Mouse (Mus musculus) heart, postnatal 36 days (tissue): ENCODE data around the gene Tmco4. TPM values are rescaled to one million over a fixed set of nuclear protein-coding genes. Genes with fewer than 3 reads are reported as not detected.

Experiments used
- DNase-seq, 2 experiments: peaks; one replicate each; pipeline ENCODE4 v3.0.0; 2021 to 2022
- intact Hi-C: fragments of 180-260 bp; cut with DNase I; formaldehyde crosslinking; loops from one replicate; pipeline ENCODE4 v1.15.1; 2025
- total RNA-seq, 2 experiments: library from RNA; stranded (reverse); gene quantifications; 2 replicates each; pipeline ENCODE4 v1.2.3; 2021

The Tmco4 gene
- total RNA-seq, 2 experiments from 2014 or later = 8.4 to 10.0 TPM

GRCm38 (mm10) chr4:139086037-139086436, 113.3 kb downstream of the Tmco4 start:
- intact Hi-C loops = loop anchor here (1.0 to 5.0 kb wide), 3 partner anchors 146 to 201 kb away; no protein-coding TSS in a partner anchor
- DNase-seq = peak; percentile 88

GRCm38 (mm10) chr4:139086984-139087383, 114.3 kb downstream of the Tmco4 start:
- DNase-seq = no peak
- intact Hi-C loops = loop anchor here (1.0 to 5.0 kb wide), 3 partner anchors 145 to 200 kb away; no protein-coding TSS in a partner anchor

- intact Hi-C loops = loop anchor here (5.0 kb wide), 1 partner anchor 143 kb away; no protein-coding TSS in a partner anchor
- DNase-seq = no peak
Measured at GRCm38 (mm10) chr4:139088982-139089671, 116.4 kb downstream of the Tmco4 start.

GRCm38 (mm10) chr4:139090303-139090940, 117.7 kb downstream of the Tmco4 start:
- intact Hi-C loops = loop anchor here (2.0 kb wide), 1 partner anchor 40 kb away; the partner anchor contains the start of gene Minos1
- DNase-seq = no peak

GRCm38 (mm10) chr4:139091066-139091465, 118.4 kb downstream of the Tmco4 start:
- DNase-seq = no peak
- intact Hi-C loops = loop anchor here (2.0 kb wide), 1 partner anchor 40 kb away; the partner anchor contains the start of gene Minos1

- intact Hi-C loops = loop anchor here (2.0 kb wide), 1 partner anchor 39 kb away; the partner anchor contains the start of gene Minos1
- peak in 1 of 2 experiments; percentile 32 for DNase-seq
Measured at GRCm38 (mm10) chr4:139091478-139092355, 119.0 kb downstream of the Tmco4 start.

- intact Hi-C loops = no loop called here
Measured at GRCm38 (mm10) chr4:139092356-139093195, 119.9 kb downstream of the Tmco4 start, which contains the start of gene Nbl1. Gene Nbl1, minus strand, starts transcription at chr4:139092993.

GRCm38 (mm10) chr4:139093196-139093530, 120.5 kb downstream of the Tmco4 start:
- intact Hi-C loops = no loop called here
- DNase-seq = no peak

More at GRCm38 (mm10) chr4:139092356-139093195, 119.9 kb downstream of the Tmco4 start, which contains the start of gene Nbl1:
- peak; percentile 65 to 74 for DNase-seq

GRCm38 (mm10) chr4:139095406-139095805, 122.7 kb downstream of the Tmco4 start:
- no peak for DNase-seq
- intact Hi-C loops = no loop called here

- no peak for DNase-seq
- intact Hi-C loops = no loop called here
Measured at GRCm38 (mm10) chr4:139096201-139096600, 123.5 kb downstream of the Tmco4 start.

GRCm38 (mm10) chr4:139100326-139100725, 127.6 kb downstream of the Tmco4 start:
- intact Hi-C loops = no loop called here
- no peak for DNase-seq

- intact Hi-C loops = no loop called here
- DNase-seq = no peak
Measured at GRCm38 (mm10) chr4:139101546-139101945, 128.9 kb downstream of the Tmco4 start.

- no peak for DNase-seq
- intact Hi-C loops = no loop called here
Measured at GRCm38 (mm10) chr4:139105453-139105852, 132.8 kb downstream of the Tmco4 start.

Other genes with a start within 250 kb of the Tmco4 start
- gene Pla2g2c, start 248.1 kb upstream of the Tmco4 start, total RNA-seq = under 1 TPM in 1 of 2 experiments, not detected in 1; 0.31 TPM
- gene Ubxn10, start 235.7 kb upstream of the Tmco4 start, total RNA-seq = 1 to 10 TPM; 1.5 to 3.1 TPM
- under 1 TPM in 1 of 2 experiments, not detected in 1; 0.24 TPM for gene Pla2g2f, start 215.3 kb upstream of the Tmco4 start, total RNA-seq
- under 1 TPM; 0.30 to 0.36 TPM for gene Pla2g2d, start 197.2 kb upstream of the Tmco4 start, total RNA-seq
- 10 to 100 TPM; 27.0 to 32.1 TPM for gene Pla2g5, start 109.4 kb upstream of the Tmco4 start, total RNA-seq
- gene Gm13030, start 98.9 kb upstream of the Tmco4 start, total RNA-seq = not detected
- gene Pla2g2e, start 94.9 kb upstream of the Tmco4 start, total RNA-seq = 1 to 10 TPM in 1 of 2 experiments, under 1 TPM in 1; 0.97 to 1.1 TPM
- gene Otud3, start 58.9 kb upstream of the Tmco4 start, total RNA-seq = 10 to 100 TPM; 10.6 to 11.6 TPM
- not detected for gene Rnf186, start 5.8 kb upstream of the Tmco4 start, total RNA-seq
- gene Htr6, start 102.7 kb downstream of the Tmco4 start, total RNA-seq = not detected
- gene Nbl1, start 120.1 kb downstream of the Tmco4 start, total RNA-seq = 10 to 100 TPM; 25.5 to 29.1 TPM
- 100 to 1,000 TPM; 679 to 769 TPM for gene Minos1, start 158.2 kb downstream of the Tmco4 start, total RNA-seq
- 100 to 1,000 TPM; 393 to 443 TPM for gene Capzb, start 220.0 kb downstream of the Tmco4 start, total RNA-seq